Mouse (Mus musculus) neural tube, embryonic 13.5 days (tissue): Measurements from ENCODE around the gene Rab4b. TPM values are rescaled to one million over a fixed set of nuclear protein-coding genes. Genes with fewer than 3 reads are reported as not detected.
A peak's percentile ranks its signal among the peaks of the same experiment; 100 is the strongest.

Source experiments
- ATAC-seq: fragments of 200-750 bp; cut with Nextera tagmentation; 2 replicates; pipeline ENCODE4 v1.8.0; 2017; ENCODE audit warnings: low read depth, mild to moderate bottlenecking, moderate TSS enrichment, moderate library complexity
- H3K27ac ChIP-seq: fragments of 300-500 bp; sonication (generic); replicated peaks from 2 replicates; pipeline ENCODE4 v1.5.1; 2015; ENCODE audit warnings: moderate library complexity, mild to moderate bottlenecking, inconsistent platforms
- H3K27me3 ChIP-seq: fragments of 300-500 bp; sonication (generic); 2 replicates; pipeline ENCODE4 v1.6.1; 2015; ENCODE audit warnings: mild to moderate bottlenecking, inconsistent platforms
- H3K36me3 ChIP-seq: fragments of 300-500 bp; sonication (generic); 2 replicates; pipeline ENCODE4 v1.6.1; 2015; ENCODE audit warnings: mild to moderate bottlenecking, inconsistent platforms
- H3K4me1 ChIP-seq: fragments of 300-500 bp; sonication (generic); replicated peaks from 2 replicates; pipeline ENCODE4 v1.6.1; 2015; ENCODE audit warnings: inconsistent platforms
- H3K4me2 ChIP-seq: fragments of 300-500 bp; sonication (generic); 2 replicates; pipeline ENCODE4 v1.6.1; 2015; ENCODE audit warnings: inconsistent platforms, mild to moderate bottlenecking, moderate library complexity
- H3K4me3 ChIP-seq: fragments of 300-500 bp; sonication (generic); 2 replicates; pipeline ENCODE4 v1.5.1; 2015; ENCODE audit warnings: mild to moderate bottlenecking, inconsistent platforms
- H3K9ac ChIP-seq: fragments of 300-500 bp; sonication (generic); 2 replicates; pipeline ENCODE4 v1.6.1; 2015; ENCODE audit warnings: moderate library complexity, mild to moderate bottlenecking, inconsistent platforms
- H3K9me3 ChIP-seq: fragments of 300-500 bp; sonication (generic); 2 replicates; pipeline ENCODE4 v1.6.1; 2016; ENCODE audit warnings: inconsistent platforms
- microRNA counts: library from miRNA; unstranded; fragments of <30 nt; microRNA quantifications from one replicate; lab custom pipeline; 2016
- microRNA-seq: library from miRNA; unstranded; fragments of <30 nt; microRNA quantifications from one replicate; pipeline ENCODE4, GENCODE M21; 2016
- polyA plus RNA-seq: library from polyadenylated mRNA; unstranded; fragments of >200 nt; fragmentation: Nextera tagmentation; extraction: Ambion mirVana; gene quantifications from 2 replicates; pipeline ENCODE4 v1.2.1, GENCODE M21; 2015

The Rab4b gene
- polyA plus RNA-seq, 1 experiment from 2014 or later = 125 TPM

- Histone ChIP-seq H3K9ac (no peak within 1 kb of the TSS), H3K4me1 (no peaks in the 10 kb centered on the region), H3K27me3 (no peaks in the 10 kb centered on the region), H3K4me3 (no peak within 1 kb of the TSS), H3K9me3 (no peaks in the 10 kb centered on the region), H3K36me3 (no peaks in the 10 kb centered on the region), H3K27ac (no peak within 1 kb of the TSS), H3K4me2 (no peak within 1 kb of the TSS)
- no peak for ATAC-seq
These were observed 59.0 kb downstream of the Rab4b start, which contains the start of gene Cyp2f2 for GRCm38 (mm10) chr7:27119676-27120075. TSS of gene Cyp2f2 (plus strand) at chr7:27119909.

MicroRNAs encoded within 50 kb of the gene (microRNA counts, 519-probe panel; counts per million panel counts)
- microRNA mmu-miR-1191 (lab: Ali Mortazavi, UCI) = not detected

Small RNA genes within 50 kb of the gene (microRNA-seq; reads per million reads assigned to microRNA genes)
- gene Mir1191 = 3.0 reads per million, percentile 13 among the genes with 10 or more reads in this experiment
- gene Mir3101 = 0.44 reads per million

Other genes starting within 250 kb of the Rab4b start
- not detected in 2 replicates for gene Cyp2a22, start 239.5 kb downstream of the Rab4b start, polyA plus RNA-seq
- gene Cyp2a12, start 149.8 kb downstream of the Rab4b start, polyA plus RNA-seq = not detected in 2 replicates
- gene Cyp2f2, start 59.0 kb downstream of the Rab4b start, polyA plus RNA-seq = not detected in 2 replicates
- gene Cyp2t4, start 25.2 kb downstream of the Rab4b start, polyA plus RNA-seq = 0.21 TPM in 1 of 2 replicates, not detected in the other
- gene Egln2, start 12.1 kb downstream of the Rab4b start, polyA plus RNA-seq = 78.8 and 89.1 TPM in 2 replicates
- gene Gm21983, start 2.2 kb upstream of the Rab4b start, polyA plus RNA-seq = 0.35 TPM in 1 of 2 replicates, not detected in the other
- 9.7 and 13.9 TPM in 2 replicates for gene Mia, start 2.3 kb upstream of the Rab4b start, polyA plus RNA-seq
- 3.4 and 4.0 TPM in 2 replicates for gene BC024978, start 16.9 kb upstream of the Rab4b start, polyA plus RNA-seq
- 206 and 216 TPM in 2 replicates for gene Snrpa, start 17.4 kb upstream of the Rab4b start, polyA plus RNA-seq
- 5.1 and 7.5 TPM in 2 replicates for gene Itpkc, start 49.8 kb upstream of the Rab4b start, polyA plus RNA-seq
- gene Coq8b, start 54.1 kb upstream of the Rab4b start, polyA plus RNA-seq = 22.2 and 22.6 TPM in 2 replicates
- gene Numbl, start 79.5 kb upstream of the Rab4b start, polyA plus RNA-seq = 52.8 and 55.3 TPM in 2 replicates
- gene Ltbp4, start 158.8 kb upstream of the Rab4b start, polyA plus RNA-seq = 6.9 and 8.0 TPM in 2 replicates
- 50.6 and 59.6 TPM in 2 replicates for gene Shkbp1, start 177.1 kb upstream of the Rab4b start, polyA plus RNA-seq
- not detected in 2 replicates for gene Gm20479, start 178.5 kb upstream of the Rab4b start, polyA plus RNA-seq